Mouse (Mus musculus): ENCODE results near the gene Uba6. TPM values are rescaled to one million over a fixed set of nuclear protein-coding genes. Genes with fewer than 3 reads are reported as not detected.

Gene Uba6
- polyA plus RNA-seq, 1 experiment from 2014 or later, result 12.7 TPM

DNA sequence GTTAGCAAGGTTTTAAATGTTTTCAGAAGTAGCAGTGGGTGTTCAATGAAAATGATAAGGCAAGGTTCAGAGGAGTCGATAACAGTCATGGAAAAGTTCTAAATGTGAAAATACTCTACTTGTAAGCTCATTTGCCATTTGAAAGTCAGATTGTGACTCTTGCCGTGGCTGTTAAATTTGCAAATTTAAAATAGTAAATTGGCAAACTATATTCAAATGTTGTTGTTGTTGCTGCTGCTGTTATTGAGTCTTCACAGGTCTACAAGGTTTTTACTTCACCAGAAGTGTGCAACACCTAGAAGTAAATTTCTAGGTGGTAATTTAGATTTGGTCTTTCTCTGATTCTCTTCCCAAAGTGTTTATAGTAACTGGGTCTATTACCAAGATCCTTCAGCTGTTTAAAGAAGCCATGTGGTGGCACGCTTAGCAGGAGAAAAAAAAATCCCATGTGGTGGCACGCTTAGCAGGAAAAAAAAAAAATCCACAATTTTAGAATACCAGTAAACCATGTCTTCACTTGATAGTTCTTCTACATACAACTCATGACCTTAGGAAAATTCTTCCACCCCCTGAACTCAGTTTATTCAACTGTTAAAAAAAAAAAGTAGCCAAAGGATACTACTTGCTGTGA, 99.7 kb downstream of the Uba6 start:
- Histone ChIP-seq H3K4me1 (no peaks in the 10 kb centered on the region), H3K4me3 (replicated peaks) (no peak overlapping the region), H3K9me3 (replicated peaks) (no peaks in the 10 kb centered on the region), H3K9ac (no peak overlapping the region), H3K27me3 (no peaks in the 10 kb centered on the region), H3K4me2 (replicated peaks) (no peak overlapping the region), H3K36me3 (no peaks in the 10 kb centered on the region), H3K27ac (replicated peaks) (no peak overlapping the region)
- WGBS, result 77% methylated on average over 4 of the region's 4 CpGs
- no peak for ATAC-seq (ENCODE audit: insufficient number of reproducible peaks, low FRiP score, low TSS enrichment, low read depth)

DNA sequence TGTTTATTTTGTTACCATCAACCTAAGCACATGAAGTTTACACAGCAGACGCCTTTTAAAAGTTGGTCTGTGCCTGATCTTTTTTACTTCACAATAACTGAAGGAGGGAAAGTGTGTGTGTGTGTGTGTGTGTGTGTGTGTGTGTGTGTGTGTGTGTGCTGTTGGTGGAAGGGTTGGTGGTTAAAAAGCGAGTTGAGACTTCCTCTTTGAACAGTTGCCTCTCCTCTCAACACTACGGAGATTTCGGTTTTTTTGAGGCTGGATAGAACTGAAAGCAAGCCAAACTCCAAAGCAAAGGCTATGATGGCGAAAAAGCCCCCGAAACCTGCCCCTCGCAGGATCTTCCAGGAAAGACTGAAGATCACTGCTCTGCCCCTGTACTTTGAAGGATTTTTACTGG, 101.1 kb downstream of the Uba6 start, which contains the start of gene Stap1:
TSS of gene Stap1 (plus strand) at position 209 of the 400 bp plus-strand sequence.
- H3K27me3 ChIP-seq, result no peaks in the 10 kb centered on the region
- no peaks in the 10 kb centered on the region for H3K9me3 ChIP-seq (replicated peaks)
- H3K27ac ChIP-seq (replicated peaks), result no peak within 1 kb of the TSS
- no peaks in the 10 kb centered on the region for H3K36me3 ChIP-seq
- no peak within 1 kb of the TSS for H3K4me2 ChIP-seq (replicated peaks)
- no peak within 1 kb of the TSS for H3K9ac ChIP-seq
- 68% methylated on average over 7 of the region's 7 CpGs for WGBS
- peaks cover 9% of the 10 kb centered on the region; the same call in 1 of the 2 replicates for H3K4me1 ChIP-seq
- no peak for ATAC-seq (ENCODE audit: insufficient number of reproducible peaks, low FRiP score, low TSS enrichment, low read depth)
- no peak within 1 kb of the TSS for H3K4me3 ChIP-seq (replicated peaks)

GRCm38 (mm10) chr5:86069121-86069520, 103.5 kb downstream of the Uba6 start:
- ATAC-seq (ENCODE audit: insufficient number of reproducible peaks, low FRiP score, low TSS enrichment, low read depth), result no peak
- no peaks in the 10 kb centered on the region for H3K9me3 ChIP-seq (replicated peaks)

DNA sequence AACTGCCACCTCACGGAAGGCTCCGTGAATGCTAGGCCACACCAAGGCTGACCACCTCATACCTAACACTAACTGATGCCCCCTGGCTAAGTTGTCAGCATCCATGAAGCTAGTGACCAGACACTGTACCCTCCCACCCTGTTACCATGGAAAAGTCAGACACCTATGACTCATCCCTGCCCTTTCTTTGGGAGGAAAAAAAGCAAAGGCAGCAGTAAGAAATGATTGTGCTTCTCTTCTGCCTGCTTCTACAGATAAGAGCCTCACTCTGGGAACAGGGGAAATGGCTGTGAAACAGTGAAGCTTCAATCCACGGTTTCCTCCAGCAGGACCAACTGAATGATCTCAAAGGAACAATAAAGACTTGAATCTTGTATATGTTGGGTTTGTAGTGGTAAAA, 104.2 kb downstream of the Uba6 start:
- no peaks in the 10 kb centered on the region for H3K9me3 ChIP-seq (replicated peaks)
- H3K4me3 ChIP-seq (replicated peaks), result no peak overlapping the region
- H3K9ac ChIP-seq, result no peak overlapping the region
- H3K36me3 ChIP-seq, result no peaks in the 10 kb centered on the region
- no peak overlapping the region for H3K27ac ChIP-seq (replicated peaks)
- peaks cover 16% of the 10 kb centered on the region for H3K4me1 ChIP-seq
- no peaks in the 10 kb centered on the region for H3K27me3 ChIP-seq
- ATAC-seq (ENCODE audit: insufficient number of reproducible peaks, low FRiP score, low TSS enrichment, low read depth), result no peak
- 77% methylated on average over 3 of the region's 3 CpGs for WGBS
- H3K4me2 ChIP-seq (replicated peaks), result no peak overlapping the region

More at GRCm38 (mm10) chr5:86069121-86069520, 103.5 kb downstream of the Uba6 start:
- H3K36me3 ChIP-seq, result no peaks in the 10 kb centered on the region
- H3K9ac ChIP-seq, result no peak overlapping the region
- no peaks in the 10 kb centered on the region for H3K27me3 ChIP-seq
- no peak overlapping the region for H3K4me2 ChIP-seq (replicated peaks)
- no peak overlapping the region for H3K4me3 ChIP-seq (replicated peaks)
- WGBS, result 51% methylated on average over 6 of the region's 6 CpGs
- no peak overlapping the region for H3K27ac ChIP-seq (replicated peaks)
- H3K4me1 ChIP-seq, result peaks cover 15% of the 10 kb centered on the region; the same call in 1 of the 2 replicates

DNA sequence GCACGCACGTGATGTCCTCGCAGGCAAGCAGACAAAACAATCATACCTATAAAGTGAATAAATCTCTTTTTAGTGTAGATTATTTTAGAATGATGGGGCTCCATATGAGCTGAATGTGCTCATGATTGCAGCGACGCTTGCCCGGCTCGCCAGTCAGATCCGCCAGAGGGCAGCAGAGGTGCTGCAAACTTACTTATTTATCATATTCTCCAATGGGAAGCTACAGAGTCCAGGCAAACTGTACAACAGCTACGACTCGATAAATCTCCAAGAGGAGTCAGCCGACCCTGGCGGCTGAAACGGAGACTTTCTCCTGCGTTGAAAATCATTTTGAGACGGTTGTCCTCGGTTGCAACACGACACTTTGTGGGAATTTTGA, 106.1 kb downstream of the Uba6 start:
- H3K9me3 ChIP-seq (replicated peaks), result no peaks in the 10 kb centered on the region
- peaks cover 19% of the 10 kb centered on the region for H3K4me1 ChIP-seq
- peak overlapping the region; percentile 69 for H3K4me3 ChIP-seq (replicated peaks)
- peak overlapping the region; percentile 85 for H3K27ac ChIP-seq (replicated peaks)
- H3K36me3 ChIP-seq, result no peaks in the 10 kb centered on the region
- no peaks in the 10 kb centered on the region for H3K27me3 ChIP-seq
- peak overlapping the region; percentile 18; the same call in 1 of the 2 replicates for H3K9ac ChIP-seq
- H3K4me2 ChIP-seq (replicated peaks), result peak overlapping the region; percentile 80
- peak; percentile 36 for ATAC-seq (ENCODE audit: insufficient number of reproducible peaks, low FRiP score, low TSS enrichment, low read depth)
- under 1% methylated on average over 17 of the region's 17 CpGs for WGBS

GRCm38 (mm10) chr5:86065876-86066550, 106.6 kb downstream of the Uba6 start:
- ATAC-seq (ENCODE audit: insufficient number of reproducible peaks, low FRiP score, low TSS enrichment, low read depth), result peak; percentile 46
- peak overlapping the region; percentile 69 for H3K4me3 ChIP-seq (replicated peaks)
- no peaks in the 10 kb centered on the region for H3K36me3 ChIP-seq
- H3K9ac ChIP-seq, result no peak overlapping the region; the same call in 1 of the 2 replicates
- peak overlapping the region; percentile 80 for H3K4me2 ChIP-seq (replicated peaks)
- no peaks in the 10 kb centered on the region for H3K9me3 ChIP-seq (replicated peaks)
- under 1% methylated on average over 17 of the region's 17 CpGs for WGBS
- H3K27me3 ChIP-seq, result no peaks in the 10 kb centered on the region
- peaks cover 19% of the 10 kb centered on the region for H3K4me1 ChIP-seq
- H3K27ac ChIP-seq (replicated peaks), result peak overlapping the region; percentile 85

- H3K27ac ChIP-seq (replicated peaks), result peak within 1 kb of the TSS; percentile 95
- no peaks in the 10 kb centered on the region for H3K27me3 ChIP-seq
- peaks cover 19% of the 10 kb centered on the region for H3K4me1 ChIP-seq
- H3K9me3 ChIP-seq (replicated peaks), result no peaks in the 10 kb centered on the region
- peak within 1 kb of the TSS; percentile 57 for H3K9ac ChIP-seq
- peak within 1 kb of the TSS; percentile 80 for H3K4me2 ChIP-seq (replicated peaks)
- peak; percentile 98 for ATAC-seq (ENCODE audit: insufficient number of reproducible peaks, low FRiP score, low TSS enrichment, low read depth)
- H3K36me3 ChIP-seq, result no peaks in the 10 kb centered on the region
- H3K4me3 ChIP-seq (replicated peaks), result peak within 1 kb of the TSS; percentile 69
- under 1% methylated on average over 60 of the region's 60 CpGs for WGBS
These were observed 107.3 kb downstream of the Uba6 start, which contains the start of gene Cenpc1 for GRCm38 (mm10) chr5:86065101-86065875. Gene Cenpc1, minus strand, starts transcription at chr5:86065583.

- Histone ChIP-seq H3K4me3 (replicated peaks) (0 out of 2 replicates have a peak overlapping the region, but pooled peaks have one; percentile 69), H3K27me3 (no peaks in the 10 kb centered on the region), H3K4me2 (replicated peaks) (peak overlapping the region; percentile 80), H3K27ac (replicated peaks) (no peak overlapping the region), H3K36me3 (no peaks in the 10 kb centered on the region), H3K4me1 (peaks cover 19% of the 10 kb centered on the region), H3K9me3 (replicated peaks) (no peaks in the 10 kb centered on the region), H3K9ac (no peak overlapping the region)
- ATAC-seq (ENCODE audit: insufficient number of reproducible peaks, low FRiP score, low TSS enrichment, low read depth), result no peak
- 80% methylated on average over 1 of the region's 1 CpGs for WGBS
These were observed 109.1 kb downstream of the Uba6 start for GRCm38 (mm10) chr5:86063501-86063900.

Other genes starting within 250 kb of the Uba6 start
- 26.5 and 29.7 TPM in 2 replicates for gene Cenpc1, start 107.2 kb downstream of the Uba6 start, polyA plus RNA-seq (2015; fragmentation: Nextera tagmentation; extraction: Ambion mirVana)
- 0.85 and 0.91 TPM in 2 replicates for gene Stap1, start 101.1 kb downstream of the Uba6 start, polyA plus RNA-seq (2015; fragmentation: Nextera tagmentation; extraction: Ambion mirVana)
- not detected in 2 replicates for gene Gnrhr, start 25.1 kb upstream of the Uba6 start, polyA plus RNA-seq (2015; fragmentation: Nextera tagmentation; extraction: Ambion mirVana)
- 0.11 TPM in 1 of 2 replicates, not detected in the other for gene Tmprss11c, start 116.5 kb upstream of the Uba6 start, polyA plus RNA-seq (2015; fragmentation: Nextera tagmentation; extraction: Ambion mirVana)
- 6.2 and 7.6 TPM in 2 replicates for gene Tmprss11d, start 200.6 kb upstream of the Uba6 start, polyA plus RNA-seq (2015; fragmentation: Nextera tagmentation; extraction: Ambion mirVana)